Mouse (Mus musculus) stomach, postnatal 0 days (tissue): ENCODE results near the gene S100a2.

ENCODE experiments used
- CTCF ChIP-seq: IDR thresholded peaks from 2 replicates; pipeline ENCODE4 v1.5.1; 2016; ENCODE audit warnings: antibody characterized with exemption, low read depth, mild to moderate bottlenecking, moderate library complexity
- EP300 ChIP-seq: optimal IDR thresholded peaks from 2 replicates; pipeline ENCODE3; 2016; ENCODE audit warnings: antibody characterized with exemption

DNA sequence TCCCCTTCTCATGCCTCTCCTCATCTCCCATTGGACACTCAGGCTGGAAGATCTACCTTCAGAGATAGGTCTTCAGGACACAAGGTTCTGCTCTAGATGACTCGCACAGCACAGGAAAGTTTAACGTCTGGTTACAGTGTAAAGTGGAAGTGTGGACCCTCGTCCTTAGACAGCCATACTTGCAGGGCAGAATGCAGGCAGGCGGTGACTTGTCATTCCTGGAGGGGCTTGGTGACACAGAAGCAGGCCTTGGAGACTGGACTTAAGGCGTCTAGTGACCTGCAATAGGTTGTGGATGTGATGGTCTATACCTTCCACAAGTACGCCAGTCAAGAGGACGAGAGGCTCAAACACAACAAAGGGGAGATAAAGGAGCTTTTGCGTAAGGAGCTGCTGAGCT, at the start of gene S100a2:
- TF ChIP-seq EP300: no peak
- no peak for TF ChIP-seq CTCF
